Mouse (Mus musculus): Measurements from ENCODE around the gene Lrrc45.
"Not testable (repeated sequence)": the region's sequence is repeated elsewhere in the genome, so short reads cannot be mapped to it uniquely, and the experiment has no call there.

Lrrc45 gene

GRCm38 (mm10) chr11:120713580-120714518 is at the start of gene Lrrc45, which contains the start of gene Cenpx:
Gene Lrrc45 (plus strand): TSS chr11:120713925.
Gene Cenpx (minus strand): TSS chr11:120713738.
- DNase-seq (ENCODE audit: low spot score in 2 of 2): peak; percentile 94 to 98

- DNase-seq (ENCODE audit: low spot score in 2 of 2): no peak
Measured at GRCm38 (mm10) chr11:120665406-120665805, 48.3 kb upstream of the Lrrc45 start.

GRCm38 (mm10) chr11:120666617-120667016 is 47.1 kb upstream of the Lrrc45 start:
- no peak for DNase-seq (ENCODE audit: low spot score in 2 of 2)

DNA sequence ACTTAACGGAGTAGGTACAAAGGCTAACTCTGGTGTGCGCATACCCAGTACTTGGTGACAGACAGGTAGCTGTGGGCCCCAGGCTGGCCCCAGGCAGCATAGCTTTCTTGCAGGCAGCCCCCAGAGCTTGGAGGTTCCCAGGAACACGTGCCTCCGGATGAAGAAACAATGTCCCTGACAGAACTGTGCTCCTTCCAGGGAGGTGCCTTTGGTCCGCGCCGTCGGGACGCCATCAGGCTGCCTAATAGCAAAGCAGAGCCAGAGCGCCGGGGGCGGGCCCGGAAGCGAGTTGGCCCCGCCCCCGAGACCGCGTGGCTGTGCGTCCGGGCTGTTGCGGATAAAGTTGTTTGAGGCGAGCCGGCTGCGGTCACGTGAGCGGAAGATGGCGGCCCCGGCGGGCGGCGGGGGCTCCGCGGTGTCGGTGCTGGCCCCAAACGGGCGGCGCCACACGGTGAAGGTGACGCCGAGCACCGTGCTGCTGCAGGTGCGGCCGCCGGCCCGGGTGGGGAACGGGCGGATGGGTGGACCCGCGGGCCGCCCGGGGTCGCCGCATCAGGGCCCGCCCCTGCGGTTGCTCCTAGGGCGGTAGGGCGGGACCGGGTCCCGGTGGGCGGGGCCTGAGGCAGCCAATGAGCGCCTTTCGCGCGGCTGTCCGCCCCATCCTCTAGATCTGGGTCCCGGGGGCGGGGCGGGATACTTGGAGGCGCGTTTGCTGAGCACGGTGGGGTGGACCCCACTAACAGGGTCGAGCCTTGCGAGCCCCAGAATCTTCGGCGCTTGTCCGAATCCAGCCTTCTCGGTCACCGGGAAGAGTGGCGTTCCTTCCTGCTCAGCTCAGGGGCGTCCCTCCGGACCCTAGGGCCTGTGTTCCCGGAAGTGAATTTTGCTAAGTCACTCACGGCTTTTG is 40.8 kb upstream of the Lrrc45 start, which contains the start of gene Aspscr1:
TSS of gene Aspscr1 (plus strand) at position 287 of the 907 bp plus-strand sequence.
- peak; percentile 95 to 97 for DNase-seq (ENCODE audit: low spot score in 2 of 2)

GRCm38 (mm10) chr11:120673594-120674122 is 40.1 kb upstream of the Lrrc45 start:
- DNase-seq (ENCODE audit: low spot score in 2 of 2): no peak

- DNase-seq (ENCODE audit: low spot score in 2 of 2): not testable (repeated sequence)
Measured at GRCm38 (mm10) chr11:120675875-120676274, 37.9 kb upstream of the Lrrc45 start.

- no peak for DNase-seq (ENCODE audit: low spot score in 2 of 2)
Measured at GRCm38 (mm10) chr11:120676951-120677350, 36.8 kb upstream of the Lrrc45 start.

DNA sequence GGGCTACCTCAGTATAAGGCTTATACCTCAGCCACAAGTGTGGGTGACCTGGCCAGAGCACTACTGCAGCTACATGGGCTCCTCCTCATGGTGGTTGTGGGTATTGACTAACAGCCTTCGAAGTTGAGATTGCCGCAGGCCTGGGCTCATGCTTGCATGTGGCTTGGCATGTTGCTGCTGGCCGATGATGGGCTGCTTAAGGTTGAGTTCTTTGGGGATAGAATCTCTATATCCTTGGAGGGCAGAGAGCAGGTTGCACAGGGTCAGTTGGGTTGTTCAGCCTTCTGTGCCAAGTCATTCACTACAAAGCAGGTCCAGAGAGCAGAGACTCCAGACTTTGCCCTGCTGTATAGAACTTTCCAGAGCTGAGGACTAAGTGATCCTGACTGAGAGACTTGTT is 33.8 kb upstream of the Lrrc45 start:
- DNase-seq (ENCODE audit: low spot score in 2 of 2): no peak

GRCm38 (mm10) chr11:120682683-120683082 is 31.0 kb upstream of the Lrrc45 start:
- DNase-seq (ENCODE audit: low spot score in 2 of 2): no peak

GRCm38 (mm10) chr11:120683536-120683935 is 30.2 kb upstream of the Lrrc45 start:
- DNase-seq (ENCODE audit: low spot score in 2 of 2): no peak

- DNase-seq (ENCODE audit: low spot score in 2 of 2): no peak
Measured at GRCm38 (mm10) chr11:120684086-120684485, 29.6 kb upstream of the Lrrc45 start.

DNA sequence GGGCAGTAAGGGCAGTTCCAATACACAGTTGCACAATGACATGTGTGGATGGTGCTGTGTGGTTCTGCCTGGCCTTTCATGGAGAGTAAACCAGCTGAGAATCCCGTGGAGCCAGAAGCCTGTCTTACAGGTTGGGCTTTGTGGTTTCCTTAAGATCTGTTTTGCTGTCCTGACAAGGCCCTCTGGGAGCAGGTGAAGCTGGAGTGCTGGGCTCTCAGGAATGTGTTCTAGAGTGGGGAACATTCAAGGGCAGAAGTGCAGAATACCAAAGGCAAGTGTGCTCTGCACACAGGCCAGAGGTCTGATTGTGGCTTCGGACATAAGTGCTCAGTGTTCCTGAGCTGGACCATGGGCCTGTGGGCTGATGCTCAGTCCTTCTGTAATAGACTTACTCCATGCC is 29.1 kb upstream of the Lrrc45 start:
- no peak for DNase-seq (ENCODE audit: low spot score in 2 of 2)

- no peak for DNase-seq (ENCODE audit: low spot score in 2 of 2)
Measured at GRCm38 (mm10) chr11:120686650-120687272, 27.0 kb upstream of the Lrrc45 start.

- DNase-seq (ENCODE audit: low spot score in 2 of 2): no peak
Measured at GRCm38 (mm10) chr11:120689365-120689764, 24.4 kb upstream of the Lrrc45 start.

GRCm38 (mm10) chr11:120692471-120693011 is 21.2 kb upstream of the Lrrc45 start:
- DNase-seq (ENCODE audit: low spot score in 2 of 2): no peak

DNA sequence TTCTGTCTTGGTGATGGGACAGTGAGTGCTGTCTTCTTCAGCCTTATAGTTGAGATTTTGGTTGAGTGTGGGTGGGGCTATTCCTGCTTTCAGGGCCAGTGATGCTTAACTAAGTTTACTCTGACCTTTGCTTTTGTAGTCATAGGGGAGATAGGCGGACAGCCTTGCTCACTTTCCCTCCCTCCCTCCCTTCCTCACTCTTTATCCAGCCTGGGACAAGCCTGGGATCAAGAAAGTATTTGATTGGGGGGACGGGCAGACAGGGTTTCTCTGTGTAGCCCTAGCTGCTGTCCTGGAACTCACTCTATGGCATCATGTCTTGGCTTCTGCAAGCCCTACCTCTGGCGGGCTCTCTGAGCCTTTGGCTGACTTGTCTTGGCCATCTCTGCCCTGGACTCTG is 20.3 kb upstream of the Lrrc45 start:
- no peak for DNase-seq (ENCODE audit: low spot score in 2 of 2)

GRCm38 (mm10) chr11:120695184-120695583 is 18.5 kb upstream of the Lrrc45 start:
- no peak for DNase-seq (ENCODE audit: low spot score in 2 of 2)

- DNase-seq (ENCODE audit: low spot score in 2 of 2): no peak
Measured at GRCm38 (mm10) chr11:120695641-120696040, 18.1 kb upstream of the Lrrc45 start.

- DNase-seq (ENCODE audit: low spot score in 2 of 2): no peak
Measured at GRCm38 (mm10) chr11:120696568-120696967, 17.2 kb upstream of the Lrrc45 start.

- DNase-seq (ENCODE audit: low spot score in 2 of 2): no peak
Measured at GRCm38 (mm10) chr11:120697741-120698140, 16.0 kb upstream of the Lrrc45 start.

Data from thymus, postnatal 10 days (tissue).